Mouse (Mus musculus) Patski (cell line): ENCODE data around the gene Efcab6. TPM values are rescaled to one million over a fixed set of nuclear protein-coding genes. Genes with fewer than 3 reads are reported as not detected.

Experiments used
- ATAC-seq: fragments of 100-300 bp; one replicate; pipeline ENCODE4 v1.8.0; 2021
- CTCF ChIA-PET: fragments of 350-600 bp; sonication (Branson Sonifier 250); formaldehyde crosslinking; loops from one replicate; lab custom pipeline; 2022; ENCODE audit warnings: inconsistent platforms; lab: Charles Lee
- POLR2A ChIA-PET: fragments of 350-600 bp; sonication (Branson Sonifier 250); formaldehyde crosslinking; loops from one replicate; lab custom pipeline; 2022; ENCODE audit warnings: antibody characterized with exemption, inconsistent platforms; lab: Charles Lee
- DNase-seq: peaks from one replicate; pipeline ENCODE4 v3.0.0-alpha.2; 2011; ENCODE audit warnings: low read depth, low spot score
- H3K27me3 ChIP-seq: fragments of 371-371 bp; one replicate; pipeline ENCODE4 v1.5.1; 2021
- CTCF ChIP-seq: fragments of 100-300 bp; IDR thresholded peaks from one replicate; pipeline ENCODE4 v1.5.1; 2021
- in situ Hi-C: fragments of 300-500 bp; cut with MboI; formaldehyde crosslinking; loops from 3 replicates; pipeline ENCODE4 v1.11.1; 2018; ENCODE audit warnings: low pct_unique_long_range_greater_than_20kb, mixed read lengths
- polyA plus RNA-seq: library from polyadenylated mRNA; unstranded; gene quantifications from one replicate; pipeline ENCODE4 v1.2.3, GENCODE M21; 2021

The Efcab6 gene
- polyA plus RNA-seq, 1 experiment from 2014 or later = not detected

DNA sequence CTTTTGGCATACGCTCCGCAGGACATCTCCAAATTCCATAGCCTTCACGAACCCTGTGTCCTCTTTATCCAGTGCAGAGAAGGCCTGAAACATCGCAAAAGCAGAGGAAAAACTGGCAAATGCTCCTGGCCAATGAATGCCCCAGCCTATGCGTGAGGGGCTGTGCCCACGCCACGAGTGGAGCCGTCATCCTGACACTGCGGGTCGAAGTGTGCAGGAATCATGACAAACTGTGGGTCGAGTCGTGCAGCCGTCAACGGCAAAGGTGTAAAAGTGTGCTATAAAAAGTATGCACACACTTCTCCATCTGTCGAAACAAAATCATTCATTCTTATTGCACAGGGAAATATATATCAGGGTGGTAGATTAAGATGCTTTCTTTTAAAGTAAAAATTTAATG, 172.3 kb downstream of the Efcab6 start:
- DNase-seq = no peak
- in situ Hi-C loops = no loop called here
- ATAC-seq = no peak
- ChIA-PET POLR2A (no interaction called here), CTCF (no interaction called here)
- no peak for TF ChIP-seq CTCF
- peaks cover 21% of the 10 kb centered on the region for H3K27me3 ChIP-seq

DNA sequence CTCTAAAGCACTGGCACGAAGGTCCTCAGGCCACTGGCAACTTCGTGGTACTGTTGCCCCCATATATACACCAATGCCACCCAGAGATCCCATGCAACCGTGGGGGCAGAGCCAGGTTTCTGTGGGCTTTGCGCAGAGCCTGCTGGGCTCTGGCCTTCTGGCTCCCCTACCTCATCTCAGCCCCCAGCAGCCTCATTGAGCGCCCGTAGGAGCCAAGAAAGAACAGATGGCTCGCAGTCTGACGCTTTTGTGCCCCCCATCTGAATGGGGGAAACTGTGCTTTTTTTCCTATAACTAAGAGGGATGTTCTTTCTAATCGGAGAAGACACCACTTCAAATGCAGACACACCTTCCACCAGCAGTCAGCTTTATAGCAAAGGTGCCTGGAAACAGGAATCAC, 180.9 kb downstream of the Efcab6 start:
- no peak for TF ChIP-seq CTCF
- DNase-seq (no peak), ATAC-seq (no peak)
- CTCF ChIA-PET = no interaction called here
- POLR2A ChIA-PET = no interaction called here
- peaks cover 18% of the 10 kb centered on the region for H3K27me3 ChIP-seq
- in situ Hi-C loops = no loop called here

DNA sequence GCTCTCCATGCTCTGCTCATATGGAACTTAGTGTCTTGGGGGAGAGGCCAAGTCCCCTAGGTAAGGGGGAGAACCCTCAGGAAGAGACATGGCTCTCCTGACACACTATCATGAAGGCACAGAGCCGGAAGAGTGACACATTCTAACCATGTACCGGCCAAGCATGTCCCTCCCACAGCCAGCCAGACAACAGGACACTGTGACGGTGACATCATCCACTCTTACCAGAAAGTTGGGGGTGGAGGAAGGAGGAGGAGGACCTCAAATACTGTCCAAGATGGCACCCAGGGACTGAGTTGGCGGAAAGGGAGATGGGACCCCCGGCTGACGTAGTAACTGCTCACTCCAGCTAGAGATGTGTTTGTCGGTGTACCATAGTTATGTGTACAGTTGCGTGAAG, 181.4 kb downstream of the Efcab6 start:
- H3K27me3 ChIP-seq = peaks cover 18% of the 10 kb centered on the region
- no peak for TF ChIP-seq CTCF
- ChIA-PET CTCF (no interaction called here), POLR2A (no interaction called here)
- no peak for ATAC-seq
- no peak for DNase-seq
- in situ Hi-C loops = no loop called here

DNA sequence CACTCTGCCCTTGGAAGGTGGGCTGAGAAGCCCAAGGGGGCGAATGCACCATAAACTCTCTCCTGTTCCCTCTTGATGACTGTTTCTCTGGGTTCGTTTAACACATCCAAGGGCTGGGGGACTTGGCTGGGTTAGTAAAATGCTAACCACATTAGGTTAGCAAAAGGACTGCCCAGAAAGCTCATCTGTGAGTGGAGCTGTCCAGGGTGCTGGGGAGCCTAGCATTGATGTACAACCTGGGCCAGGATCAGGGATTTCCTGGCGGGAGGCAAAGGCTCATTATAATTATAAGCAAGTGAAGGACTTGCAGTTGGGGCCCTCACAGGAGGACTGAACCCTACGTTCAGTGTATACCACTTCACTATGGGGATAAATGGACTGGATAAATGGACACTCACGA, 185.3 kb downstream of the Efcab6 start:
- CTCF ChIA-PET = no interaction called here

DNA sequence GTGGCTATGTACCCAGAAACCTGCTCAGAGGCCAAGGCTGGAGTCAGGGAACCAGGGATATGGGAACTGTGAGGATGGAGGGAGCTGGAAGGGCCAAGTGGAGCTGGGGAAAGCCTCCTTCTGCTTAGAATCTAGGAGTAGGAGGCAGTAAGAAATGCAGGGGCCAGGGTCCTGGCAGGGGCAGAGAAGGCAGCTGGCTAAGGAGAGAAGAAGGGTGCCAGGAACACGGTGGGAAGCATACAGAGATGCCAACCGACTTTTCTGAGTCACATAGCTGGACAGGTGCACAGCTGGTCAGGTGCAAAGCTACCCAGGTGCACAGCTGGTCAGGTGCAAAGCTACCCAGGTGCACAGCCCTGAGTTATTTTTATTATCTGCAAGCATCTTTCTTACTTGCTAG, 187.3 kb downstream of the Efcab6 start:
- no peak for TF ChIP-seq CTCF
- DNase-seq (no peak), ATAC-seq (no peak)
- H3K27me3 ChIP-seq = peaks cover 26% of the 10 kb centered on the region
- ChIA-PET POLR2A (no interaction called here), CTCF (no interaction called here)
- in situ Hi-C loops = no loop called here

More for the DNA sequence above, 185.3 kb downstream of the Efcab6 start:
- peaks cover 21% of the 10 kb centered on the region for H3K27me3 ChIP-seq
- ATAC-seq (no peak), DNase-seq (no peak)
- TF ChIP-seq CTCF = no peak
- in situ Hi-C loops = no loop called here
- POLR2A ChIA-PET = no interaction called here

DNA sequence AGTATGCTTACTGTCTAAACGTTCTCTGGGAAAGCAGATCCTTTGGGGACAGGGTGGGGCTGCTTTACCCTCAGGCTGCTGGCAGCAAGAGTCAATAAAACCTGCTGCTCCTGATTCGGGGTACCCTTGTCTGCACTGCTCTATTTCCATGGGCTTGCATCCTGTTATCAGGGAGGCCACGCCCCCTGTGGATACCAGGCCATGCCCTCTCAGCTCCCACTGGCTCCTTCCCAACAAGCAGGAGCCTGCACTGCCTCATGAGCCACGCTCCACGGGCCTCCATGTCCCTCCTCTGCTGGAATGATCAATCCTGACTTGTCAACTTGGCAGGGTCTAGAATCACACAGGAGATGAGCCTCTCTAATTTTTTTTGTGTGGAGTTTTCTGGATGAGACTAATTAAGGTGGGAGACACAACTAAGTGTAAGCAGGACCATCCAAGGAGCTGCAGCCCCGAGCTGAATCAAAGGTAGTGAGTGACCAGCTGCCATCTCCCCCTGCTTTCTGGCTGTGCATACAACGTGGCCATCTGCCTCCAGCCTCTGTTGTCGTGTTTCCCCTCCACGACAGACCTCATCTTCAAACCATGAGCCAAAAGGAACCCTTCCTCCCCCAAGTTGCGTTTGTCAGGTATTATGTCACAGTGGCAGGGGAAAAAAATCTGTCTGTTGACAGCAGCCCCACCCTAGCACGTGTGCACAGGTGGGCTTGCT, 187.9 kb downstream of the Efcab6 start:
- in situ Hi-C loops = no loop called here
- TF ChIP-seq CTCF = no peak
- peaks cover 23% of the 10 kb centered on the region for H3K27me3 ChIP-seq
- ChIA-PET CTCF (no interaction called here), POLR2A (no interaction called here)
- no peak for DNase-seq
- no peak for ATAC-seq

- ChIA-PET CTCF (no interaction called here), POLR2A (no interaction called here)
- TF ChIP-seq CTCF = no peak
- no peak for DNase-seq
- in situ Hi-C loops = no loop called here
- H3K27me3 ChIP-seq = peaks cover 23% of the 10 kb centered on the region
- ATAC-seq = no peak
Observed at GRCm38 (mm10) chr15:83870936-83871335, 194.2 kb downstream of the Efcab6 start.

- in situ Hi-C loops = loop anchor here (10.0 kb wide), 1 partner anchor 189 kb away; no protein-coding TSS in a partner anchor
Observed at GRCm38 (mm10) chr15:83865626-83866025, 199.6 kb downstream of the Efcab6 start.

GRCm38 (mm10) chr15:83857129-83857528, 208.1 kb downstream of the Efcab6 start:
- ATAC-seq = no peak
- no peak for DNase-seq
- TF ChIP-seq CTCF = no peak
- ChIA-PET POLR2A (no interaction called here), CTCF (interaction anchor here (1.1 to 1.5 kb wide), 3 partner anchors 15 to 335 kb away, joined by 3 read pairs; partner anchors contain the start of gene Samm50)
- in situ Hi-C loops = no loop called here
- peaks cover 15% of the 10 kb centered on the region for H3K27me3 ChIP-seq

More at GRCm38 (mm10) chr15:83865626-83866025, 199.6 kb downstream of the Efcab6 start:
- H3K27me3 ChIP-seq = peaks cover 31% of the 10 kb centered on the region
- DNase-seq = no peak
- no peak for ATAC-seq
- no peak for TF ChIP-seq CTCF
- CTCF ChIA-PET = no interaction called here
- POLR2A ChIA-PET = no interaction called here

DNA sequence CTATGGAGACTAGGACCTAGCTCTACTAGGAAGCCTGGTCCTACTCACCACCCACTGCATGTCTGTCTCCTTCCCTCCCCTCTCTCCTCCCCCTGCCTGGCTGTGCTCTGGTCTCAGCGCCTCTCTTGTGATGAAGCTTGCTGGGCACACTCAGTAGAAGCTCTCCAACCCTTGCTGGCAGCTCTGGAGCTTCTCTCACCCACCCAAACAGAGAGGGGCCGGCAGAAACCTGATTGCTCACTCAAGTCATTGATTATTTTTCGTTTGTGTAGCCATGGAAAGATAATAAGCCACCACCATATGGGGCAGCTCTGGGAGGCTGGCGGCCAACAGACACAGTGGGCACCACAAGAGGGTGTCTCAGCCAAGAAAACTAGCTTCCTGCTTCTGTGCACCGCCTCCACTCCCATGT, 211.8 kb downstream of the Efcab6 start:
- DNase-seq (no peak), ATAC-seq (no peak)

DNA sequence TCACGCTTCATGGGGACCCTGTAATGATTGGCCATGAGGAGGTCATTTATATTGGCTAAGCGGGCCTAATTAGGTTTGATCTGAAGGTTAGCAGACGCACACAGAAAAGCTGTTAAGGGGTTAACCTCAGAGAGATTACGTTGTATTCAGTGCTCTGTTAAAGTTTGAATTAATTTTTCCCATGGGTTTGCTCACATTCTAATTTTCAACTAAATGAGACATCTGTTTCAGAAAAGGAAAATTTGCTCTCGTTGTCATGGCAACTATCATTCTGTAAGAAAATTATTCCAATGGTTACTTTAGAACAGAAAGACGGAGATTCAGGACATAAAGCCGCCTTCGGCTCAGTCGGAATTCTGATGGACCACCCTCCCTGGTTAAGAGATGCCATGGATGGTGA, 217.0 kb downstream of the Efcab6 start:
- ATAC-seq = no peak
- ChIA-PET CTCF (no interaction called here), POLR2A (no interaction called here)
- no peak for DNase-seq
- no peak for TF ChIP-seq CTCF
- H3K27me3 ChIP-seq = peaks cover 33% of the 10 kb centered on the region
- in situ Hi-C loops = no loop called here

More for the DNA sequence above, 211.8 kb downstream of the Efcab6 start:
- in situ Hi-C loops = no loop called here
- CTCF ChIA-PET = no interaction called here
- H3K27me3 ChIP-seq = peaks cover 23% of the 10 kb centered on the region
- POLR2A ChIA-PET = no interaction called here
- TF ChIP-seq CTCF = no peak
